Mouse (Mus musculus): ENCODE measurements around the gene Adgrf5.

GRCm38 (mm10) chr17:43470039-43470438 lies 109.8 kb downstream of the Adgrf5 start:
- TF ChIP-seq CTCF (IDR thresholded peaks at IDR 0.05; ENCODE audit: borderline replicate concordance, insufficient read depth, low read length) (no peak), POLR2A (IDR thresholded peaks at IDR 0.05; ENCODE audit: low read depth, low read length) (no peak)

Data from embryonic fibroblast, embryonic 13.5 days (primary cell).